Mouse (Mus musculus): ENCODE measurements at regions not wholly inside any gene's neighbourhood (a gene's known extent, or its start where the extent isn't known, plus 50 kb on each side); places are given as distances from the start of the nearest gene placed in this dataset.
A peak's percentile ranks its signal among the peaks of the same experiment; 100 is the strongest.

DNA sequence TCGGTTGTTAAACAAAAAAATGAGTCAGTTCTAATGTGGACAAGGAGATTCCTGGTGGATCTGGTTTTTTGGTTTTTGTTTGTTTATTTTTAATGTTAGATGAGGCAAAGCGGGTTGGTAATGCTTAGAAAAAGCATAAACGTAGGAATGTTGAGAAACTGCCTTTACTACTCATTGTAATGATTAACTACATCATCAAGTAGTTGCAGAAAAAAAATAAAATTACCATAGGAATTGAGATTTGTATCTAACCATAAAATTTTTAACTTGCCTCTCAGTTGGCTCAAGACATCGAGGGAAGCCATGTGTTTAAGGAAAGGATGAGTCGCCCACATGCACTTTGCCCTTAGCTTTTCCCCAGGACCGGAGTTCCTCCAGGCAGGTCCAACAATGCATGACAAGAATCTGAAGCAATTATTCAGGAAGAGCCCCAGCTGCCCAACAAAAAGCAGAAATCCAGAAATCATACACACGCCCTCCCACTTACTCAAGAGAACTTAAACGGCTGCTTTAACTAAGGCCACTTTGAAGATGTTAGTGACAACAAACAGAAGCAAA is 545.5 kb downstream of the Lmo4 start:
- WGBS (ENCODE audit: insufficient replicate concordance): 73% methylated on average over 8 of the region's 8 CpGs
- ATAC-seq: no peak
- no peak overlapping the region for H3K9ac ChIP-seq (replicated peaks)

GRCm38 (mm10) chr3:143647237-143647636 is 557.8 kb downstream of the Lmo4 start:
- H3K9ac ChIP-seq (replicated peaks): no peak overlapping the region
- H3K27me3 ChIP-seq (ENCODE audit: insufficient read depth, low read length): no peaks in the 10 kb centered on the region
- H3K4me2 ChIP-seq (ENCODE audit: low read depth, low read length): no peak overlapping the region; the same call in 1 of the 2 replicates
- no peak for TF ChIP-seq EP300 (IDR thresholded peaks at IDR 0.05; ENCODE audit: low read depth)
- no peak for TF ChIP-seq CTCF (IDR thresholded peaks at IDR 0.05; ENCODE audit: low read depth)
- H3K36me3 ChIP-seq (replicated peaks; ENCODE audit: insufficient read depth, low read length): no peaks in the 10 kb centered on the region
- DNase-seq (no peak), ATAC-seq (peak; percentile 8; the same call in 1 of the 2 replicates)
- no peaks in the 10 kb centered on the region for H3K4me1 ChIP-seq (ENCODE audit: insufficient read depth)
- H3K9me3 ChIP-seq (ENCODE audit: low read length): no peaks in the 10 kb centered on the region
- H3K4me3 ChIP-seq (ENCODE audit: low read depth, low read length): no peak overlapping the region
- 54% methylated on average over 2 of the region's 2 CpGs for WGBS (ENCODE audit: insufficient replicate concordance)
- no peak overlapping the region for H3K27ac ChIP-seq (ENCODE audit: low read depth)

More for the DNA sequence above, 545.5 kb downstream of the Lmo4 start:
- no peaks in the 10 kb centered on the region for H3K27me3 ChIP-seq (ENCODE audit: insufficient read depth, low read length)
- DNase-seq: no peak
- no peaks in the 10 kb centered on the region for H3K9me3 ChIP-seq (ENCODE audit: low read length)
- H3K27ac ChIP-seq (ENCODE audit: low read depth): no peak overlapping the region
- TF ChIP-seq CTCF (IDR thresholded peaks at IDR 0.05; ENCODE audit: low read depth) (no peak), EP300 (IDR thresholded peaks at IDR 0.05; ENCODE audit: low read depth) (no peak)
- H3K36me3 ChIP-seq (replicated peaks; ENCODE audit: insufficient read depth, low read length): no peaks in the 10 kb centered on the region
- H3K4me3 ChIP-seq (ENCODE audit: low read depth, low read length): no peak overlapping the region
- H3K4me1 ChIP-seq (ENCODE audit: insufficient read depth): no peaks in the 10 kb centered on the region
- H3K4me2 ChIP-seq (ENCODE audit: low read depth, low read length): no peak overlapping the region

DNA sequence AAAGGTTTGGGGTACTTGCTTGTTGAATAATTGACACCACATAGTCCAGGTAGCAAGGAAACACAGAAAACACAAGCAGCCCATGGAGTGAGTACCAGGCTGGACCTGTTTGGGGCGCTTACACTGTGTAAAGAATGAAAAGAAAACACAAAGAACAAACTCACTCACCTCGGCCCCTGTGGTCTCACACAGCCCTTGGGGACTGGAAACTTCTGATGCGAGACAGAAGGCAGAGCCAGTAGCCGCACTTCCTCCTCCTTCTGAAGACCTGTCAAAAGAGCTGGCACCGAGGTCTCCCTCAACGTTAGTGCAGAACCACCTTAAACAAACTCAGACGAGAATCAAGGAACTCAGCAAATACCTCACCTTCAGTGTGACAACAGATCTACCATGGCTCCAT is 558.2 kb downstream of the Lmo4 start:
- DNase-seq (peak; percentile 26), ATAC-seq (peak; percentile 62)
- H3K4me1 ChIP-seq (ENCODE audit: insufficient read depth): no peaks in the 10 kb centered on the region
- no peak overlapping the region for H3K27ac ChIP-seq (ENCODE audit: low read depth)
- no peak overlapping the region for H3K9ac ChIP-seq (replicated peaks)
- no peaks in the 10 kb centered on the region for H3K36me3 ChIP-seq (replicated peaks; ENCODE audit: insufficient read depth, low read length)
- no peak overlapping the region for H3K4me3 ChIP-seq (ENCODE audit: low read depth, low read length)
- H3K4me2 ChIP-seq (ENCODE audit: low read depth, low read length): no peak overlapping the region; the same call in 1 of the 2 replicates
- H3K9me3 ChIP-seq (ENCODE audit: low read length): no peaks in the 10 kb centered on the region
- no peaks in the 10 kb centered on the region for H3K27me3 ChIP-seq (ENCODE audit: insufficient read depth, low read length)
- no peak for TF ChIP-seq CTCF (IDR thresholded peaks at IDR 0.05; ENCODE audit: low read depth)
- TF ChIP-seq EP300 (IDR thresholded peaks at IDR 0.05; ENCODE audit: low read depth): no peak
- 14% methylated on average over 7 of the region's 7 CpGs for WGBS (ENCODE audit: insufficient replicate concordance)

- no peaks in the 10 kb centered on the region for H3K27me3 ChIP-seq (ENCODE audit: insufficient read depth, low read length)
- DNase-seq (no peak), ATAC-seq (no peak)
- no peaks in the 10 kb centered on the region for H3K4me1 ChIP-seq (ENCODE audit: insufficient read depth)
- no peaks in the 10 kb centered on the region for H3K9me3 ChIP-seq (ENCODE audit: low read length)
- TF ChIP-seq CTCF (IDR thresholded peaks at IDR 0.05; ENCODE audit: low read depth) (no peak), EP300 (IDR thresholded peaks at IDR 0.05; ENCODE audit: low read depth) (no peak)
- H3K27ac ChIP-seq (ENCODE audit: low read depth): no peak overlapping the region
- H3K9ac ChIP-seq (replicated peaks): no peak overlapping the region
- H3K36me3 ChIP-seq (replicated peaks; ENCODE audit: insufficient read depth, low read length): no peaks in the 10 kb centered on the region
- H3K4me2 ChIP-seq (ENCODE audit: low read depth, low read length): no peak overlapping the region
- H3K4me3 ChIP-seq (ENCODE audit: low read depth, low read length): no peak overlapping the region
- 67% methylated on average over 2 of the region's 2 CpGs for WGBS (ENCODE audit: insufficient replicate concordance)
Observed at GRCm38 (mm10) chr3:143633036-143633435, 572.0 kb downstream of the Lmo4 start.

DNA sequence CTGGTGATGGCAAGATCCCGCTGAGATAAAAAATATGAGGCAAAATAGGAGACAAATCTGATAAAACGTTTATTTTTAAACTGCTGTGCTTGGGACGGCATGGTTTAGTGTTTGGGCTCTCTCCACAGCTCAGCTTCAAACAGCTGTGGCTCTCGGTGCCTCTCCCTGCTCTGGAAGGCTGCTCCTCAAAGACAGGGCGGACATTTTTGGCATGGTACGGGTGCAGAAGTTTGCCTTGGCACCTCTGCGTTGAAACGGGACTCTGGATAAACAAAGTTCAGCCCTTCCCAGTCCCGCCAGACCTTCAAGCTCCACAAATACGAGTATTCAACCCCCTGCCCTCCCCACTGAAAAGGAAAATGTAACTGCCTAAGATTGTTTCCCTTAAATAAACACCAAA is 573.8 kb downstream of the Lmo4 start:
- H3K27ac ChIP-seq (ENCODE audit: low read depth): no peak overlapping the region
- no peaks in the 10 kb centered on the region for H3K9me3 ChIP-seq (ENCODE audit: low read length)
- H3K4me1 ChIP-seq (ENCODE audit: insufficient read depth): no peaks in the 10 kb centered on the region
- WGBS (ENCODE audit: insufficient replicate concordance): 55% methylated on average over 10 of the region's 10 CpGs
- H3K4me2 ChIP-seq (ENCODE audit: low read depth, low read length): no peak overlapping the region
- H3K9ac ChIP-seq (replicated peaks): no peak overlapping the region
- H3K27me3 ChIP-seq (ENCODE audit: insufficient read depth, low read length): no peaks in the 10 kb centered on the region
- no peaks in the 10 kb centered on the region for H3K36me3 ChIP-seq (replicated peaks; ENCODE audit: insufficient read depth, low read length)
- H3K4me3 ChIP-seq (ENCODE audit: low read depth, low read length): no peak overlapping the region
- no peak for DNase-seq
- no peak for ATAC-seq
- no peak for TF ChIP-seq EP300 (IDR thresholded peaks at IDR 0.05; ENCODE audit: low read depth)
- TF ChIP-seq CTCF (IDR thresholded peaks at IDR 0.05; ENCODE audit: low read depth): no peak

GRCm38 (mm10) chr3:143624906-143625305 is 580.1 kb downstream of the Lmo4 start:
- H3K9me3 ChIP-seq (ENCODE audit: low read length): no peaks in the 10 kb centered on the region
- no peaks in the 10 kb centered on the region for H3K27me3 ChIP-seq (ENCODE audit: insufficient read depth, low read length)
- no peak overlapping the region for H3K9ac ChIP-seq (replicated peaks)
- no peak overlapping the region for H3K4me3 ChIP-seq (ENCODE audit: low read depth, low read length)
- DNase-seq: no peak
- TF ChIP-seq CTCF (IDR thresholded peaks at IDR 0.05; ENCODE audit: low read depth) (no peak), EP300 (IDR thresholded peaks at IDR 0.05; ENCODE audit: low read depth) (no peak)
- no peak overlapping the region for H3K4me2 ChIP-seq (ENCODE audit: low read depth, low read length)
- no peak for ATAC-seq
- 48% methylated on average over 3 of the region's 3 CpGs for WGBS (ENCODE audit: insufficient replicate concordance)
- H3K4me1 ChIP-seq (ENCODE audit: insufficient read depth): no peaks in the 10 kb centered on the region
- H3K36me3 ChIP-seq (replicated peaks; ENCODE audit: insufficient read depth, low read length): no peaks in the 10 kb centered on the region
- no peak overlapping the region for H3K27ac ChIP-seq (ENCODE audit: low read depth)

DNA sequence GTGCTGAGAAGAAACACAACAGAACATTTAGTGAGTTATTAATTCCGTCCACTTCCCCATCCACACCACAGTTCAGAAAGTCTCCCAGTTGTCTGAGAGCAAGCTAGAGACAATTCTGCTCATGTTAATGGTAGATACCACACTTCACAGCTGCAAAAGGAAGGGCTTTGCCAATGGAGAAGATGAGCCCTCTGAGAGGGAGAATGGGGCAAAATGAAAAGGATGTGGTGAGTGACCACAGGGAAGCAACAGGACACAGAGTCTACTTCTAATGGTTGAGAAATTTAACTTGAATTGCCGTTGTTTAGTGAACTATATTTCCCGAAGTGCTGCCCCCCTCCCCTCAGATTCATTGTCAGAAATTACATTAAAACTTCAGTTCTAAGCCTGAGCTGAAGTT is 582.7 kb downstream of the Lmo4 start:
- WGBS (ENCODE audit: insufficient replicate concordance): 51% methylated on average over 3 of the region's 3 CpGs
- no peak for ATAC-seq

More for the DNA sequence above, 582.7 kb downstream of the Lmo4 start:
- H3K4me3 ChIP-seq (ENCODE audit: low read depth, low read length): no peak overlapping the region
- H3K27me3 ChIP-seq (ENCODE audit: insufficient read depth, low read length): no peaks in the 10 kb centered on the region
- no peaks in the 10 kb centered on the region for H3K9me3 ChIP-seq (ENCODE audit: low read length)
- no peaks in the 10 kb centered on the region for H3K36me3 ChIP-seq (replicated peaks; ENCODE audit: insufficient read depth, low read length)
- TF ChIP-seq CTCF (IDR thresholded peaks at IDR 0.05; ENCODE audit: low read depth) (no peak), EP300 (IDR thresholded peaks at IDR 0.05; ENCODE audit: low read depth) (no peak)
- no peak overlapping the region for H3K27ac ChIP-seq (ENCODE audit: low read depth)
- H3K4me2 ChIP-seq (ENCODE audit: low read depth, low read length): no peak overlapping the region
- no peak for DNase-seq
- H3K9ac ChIP-seq (replicated peaks): no peak overlapping the region
- H3K4me1 ChIP-seq (ENCODE audit: insufficient read depth): no peaks in the 10 kb centered on the region

Measured in liver, postnatal 0 days (tissue).